Mouse (Mus musculus): ENCODE measurements around the gene Mtmr4. TPM values are rescaled to one million over a fixed set of nuclear protein-coding genes. Genes with fewer than 3 reads are reported as not detected.

Mtmr4 gene
- 38.5 and 39.4 TPM in 2 replicates for polyA plus RNA-seq (2015; fragmentation: Nextera tagmentation; extraction: Ambion mirVana)

- no peaks in the 10 kb centered on the region for H3K27me3 ChIP-seq
- H3K4me1 ChIP-seq: peaks cover 60% of the 10 kb centered on the region
- H3K9ac ChIP-seq: peak within 1 kb of the TSS; percentile 87
- peak within 1 kb of the TSS; percentile 78 for H3K4me3 ChIP-seq (replicated peaks)
- peak within 1 kb of the TSS; percentile 98 for H3K27ac ChIP-seq
- WGBS: under 1% methylated on average over 61 of the region's 61 CpGs
- peak within 1 kb of the TSS; percentile 85 for H3K4me2 ChIP-seq
- H3K9me3 ChIP-seq (replicated peaks): no peaks in the 10 kb centered on the region
- H3K36me3 ChIP-seq: peaks cover 14% of the 10 kb centered on the region
- peak; percentile 98 for ATAC-seq (replicated peaks; ENCODE audit: low FRiP score)
Observed at GRCm38 (mm10) chr11:87591526-87592353, at the start of gene Mtmr4. Gene Mtmr4 (plus strand): TSS chr11:87592162.

- WGBS: 23% methylated on average over 8 of the region's 8 CpGs
- no peak overlapping the region for H3K4me3 ChIP-seq (replicated peaks)
- H3K9ac ChIP-seq: no peak overlapping the region
- H3K9me3 ChIP-seq (replicated peaks): no peaks in the 10 kb centered on the region
- H3K27me3 ChIP-seq: no peaks in the 10 kb centered on the region
- H3K36me3 ChIP-seq: no peaks in the 10 kb centered on the region
- H3K27ac ChIP-seq: no peak overlapping the region
- H3K4me1 ChIP-seq: 0 out of 2 replicates have a peak, but pooled peaks cover 8% of the 10 kb centered on the region
- H3K4me2 ChIP-seq: no peak overlapping the region
- no peak for ATAC-seq (replicated peaks; ENCODE audit: low FRiP score)
Observed at GRCm38 (mm10) chr11:87542285-87542684, 49.7 kb upstream of the Mtmr4 start.

- Histone ChIP-seq H3K9me3 (replicated peaks) (no peaks in the 10 kb centered on the region), H3K9ac (no peak overlapping the region), H3K27me3 (no peaks in the 10 kb centered on the region), H3K27ac (no peak overlapping the region), H3K4me3 (replicated peaks) (no peak overlapping the region), H3K4me1 (0 out of 2 replicates have a peak, but pooled peaks cover 8% of the 10 kb centered on the region), H3K36me3 (no peaks in the 10 kb centered on the region), H3K4me2 (no peak overlapping the region)
- no peak for ATAC-seq (replicated peaks; ENCODE audit: low FRiP score)
- WGBS: 63% methylated on average over 3 of the region's 3 CpGs
Observed at GRCm38 (mm10) chr11:87542906-87543305, 49.1 kb upstream of the Mtmr4 start.

GRCm38 (mm10) chr11:87553342-87553741, 38.6 kb upstream of the Mtmr4 start:
- WGBS: 75% methylated on average over 4 of the region's 4 CpGs
- no peak overlapping the region for H3K4me3 ChIP-seq (replicated peaks)
- H3K27ac ChIP-seq: no peak overlapping the region

GRCm38 (mm10) chr11:87554386-87554785, 37.6 kb upstream of the Mtmr4 start:
- H3K9ac ChIP-seq: no peak overlapping the region
- no peak overlapping the region for H3K27ac ChIP-seq
- no peaks in the 10 kb centered on the region for H3K27me3 ChIP-seq
- H3K36me3 ChIP-seq: no peaks in the 10 kb centered on the region
- H3K4me1 ChIP-seq: 0 out of 2 replicates have a peak, but pooled peaks cover 8% of the 10 kb centered on the region
- no peak overlapping the region for H3K4me3 ChIP-seq (replicated peaks)
- ATAC-seq (replicated peaks; ENCODE audit: low FRiP score): no peak
- H3K4me2 ChIP-seq: no peak overlapping the region
- 56% methylated on average over 5 of the region's 5 CpGs for WGBS
- no peaks in the 10 kb centered on the region for H3K9me3 ChIP-seq (replicated peaks)

More at GRCm38 (mm10) chr11:87553342-87553741, 38.6 kb upstream of the Mtmr4 start:
- Histone ChIP-seq H3K4me2 (no peak overlapping the region), H3K9me3 (replicated peaks) (no peaks in the 10 kb centered on the region), H3K4me1 (0 out of 2 replicates have a peak, but pooled peaks cover 8% of the 10 kb centered on the region), H3K9ac (no peak overlapping the region), H3K36me3 (no peaks in the 10 kb centered on the region), H3K27me3 (no peaks in the 10 kb centered on the region)
- ATAC-seq (replicated peaks; ENCODE audit: low FRiP score): no peak

- no peaks in the 10 kb centered on the region for H3K36me3 ChIP-seq
- 53% methylated on average over 2 of the region's 2 CpGs for WGBS
- ATAC-seq (replicated peaks; ENCODE audit: low FRiP score): no peak
- H3K27me3 ChIP-seq: no peaks in the 10 kb centered on the region
- H3K27ac ChIP-seq: no peak overlapping the region
- no peak overlapping the region for H3K4me3 ChIP-seq (replicated peaks)
- H3K9me3 ChIP-seq (replicated peaks): no peaks in the 10 kb centered on the region
- no peak overlapping the region for H3K4me2 ChIP-seq
- H3K4me1 ChIP-seq: 0 out of 2 replicates have a peak, but pooled peaks cover 8% of the 10 kb centered on the region
- no peak overlapping the region for H3K9ac ChIP-seq
Observed at GRCm38 (mm10) chr11:87555106-87555703, 36.8 kb upstream of the Mtmr4 start.

GRCm38 (mm10) chr11:87561208-87561607, 30.8 kb upstream of the Mtmr4 start:
- 78% methylated on average over 6 of the region's 6 CpGs for WGBS
- Histone ChIP-seq H3K4me1 (no peaks in the 10 kb centered on the region), H3K4me2 (no peak overlapping the region), H3K27me3 (no peaks in the 10 kb centered on the region), H3K9ac (no peak overlapping the region), H3K9me3 (replicated peaks) (no peaks in the 10 kb centered on the region), H3K27ac (no peak overlapping the region), H3K4me3 (replicated peaks) (no peak overlapping the region), H3K36me3 (no peaks in the 10 kb centered on the region)
- no peak for ATAC-seq (replicated peaks; ENCODE audit: low FRiP score)

GRCm38 (mm10) chr11:87566501-87566900, 25.5 kb upstream of the Mtmr4 start, which contains the start of gene Gm11492:
Gene Gm11492 (plus strand): TSS chr11:87566653.
- Histone ChIP-seq H3K9ac (no peak within 1 kb of the TSS), H3K4me2 (no peak within 1 kb of the TSS), H3K4me3 (replicated peaks) (no peak within 1 kb of the TSS), H3K9me3 (replicated peaks) (no peaks in the 10 kb centered on the region), H3K4me1 (peaks cover 18% of the 10 kb centered on the region), H3K36me3 (no peaks in the 10 kb centered on the region), H3K27ac (no peak within 1 kb of the TSS), H3K27me3 (no peaks in the 10 kb centered on the region)
- ATAC-seq (replicated peaks; ENCODE audit: low FRiP score): no peak
- 63% methylated on average over 3 of the region's 3 CpGs for WGBS

- ATAC-seq (replicated peaks; ENCODE audit: low FRiP score): no peak
- Histone ChIP-seq H3K9ac (no peak within 1 kb of the TSS), H3K27me3 (no peaks in the 10 kb centered on the region), H3K27ac (no peak within 1 kb of the TSS), H3K4me1 (peaks cover 21% of the 10 kb centered on the region), H3K36me3 (no peaks in the 10 kb centered on the region), H3K4me3 (replicated peaks) (no peak within 1 kb of the TSS), H3K9me3 (replicated peaks) (no peaks in the 10 kb centered on the region), H3K4me2 (no peak within 1 kb of the TSS)
- WGBS: 83% methylated on average over 7 of the region's 7 CpGs
Observed at GRCm38 (mm10) chr11:87568255-87568953, 23.6 kb upstream of the Mtmr4 start, which contains the start of gene Sept4. Gene Sept4 (plus strand): TSS chr11:87568903.

- Histone ChIP-seq H3K4me1 (peaks cover 38% of the 10 kb centered on the region), H3K9me3 (replicated peaks) (no peaks in the 10 kb centered on the region), H3K9ac (no peak overlapping the region), H3K27me3 (no peaks in the 10 kb centered on the region), H3K36me3 (no peaks in the 10 kb centered on the region), H3K4me3 (replicated peaks) (no peak overlapping the region), H3K4me2 (no peak overlapping the region), H3K27ac (peak overlapping the region; percentile 14; the same call in 1 of the 2 replicates)
- peak; percentile 56; the same call in 1 of the 2 replicates for ATAC-seq (replicated peaks; ENCODE audit: low FRiP score)
- 30% methylated on average over 5 of the region's 5 CpGs for WGBS
Observed at GRCm38 (mm10) chr11:87570743-87571142, 21.2 kb upstream of the Mtmr4 start.

GRCm38 (mm10) chr11:87571361-87571950, 20.5 kb upstream of the Mtmr4 start:
- H3K27ac ChIP-seq: no peak overlapping the region
- no peak for ATAC-seq (replicated peaks; ENCODE audit: low FRiP score)
- no peak overlapping the region for H3K4me2 ChIP-seq
- no peaks in the 10 kb centered on the region for H3K9me3 ChIP-seq (replicated peaks)
- no peaks in the 10 kb centered on the region for H3K36me3 ChIP-seq
- H3K4me3 ChIP-seq (replicated peaks): no peak overlapping the region
- H3K27me3 ChIP-seq: no peaks in the 10 kb centered on the region
- 92% methylated on average over 1 of the region's 1 CpGs for WGBS
- peaks cover 38% of the 10 kb centered on the region for H3K4me1 ChIP-seq
- H3K9ac ChIP-seq: no peak overlapping the region

Data from kidney, embryonic 15.5 days (tissue).